Mouse (Mus musculus): ENCODE measurements around the gene Ror1.

DNA sequence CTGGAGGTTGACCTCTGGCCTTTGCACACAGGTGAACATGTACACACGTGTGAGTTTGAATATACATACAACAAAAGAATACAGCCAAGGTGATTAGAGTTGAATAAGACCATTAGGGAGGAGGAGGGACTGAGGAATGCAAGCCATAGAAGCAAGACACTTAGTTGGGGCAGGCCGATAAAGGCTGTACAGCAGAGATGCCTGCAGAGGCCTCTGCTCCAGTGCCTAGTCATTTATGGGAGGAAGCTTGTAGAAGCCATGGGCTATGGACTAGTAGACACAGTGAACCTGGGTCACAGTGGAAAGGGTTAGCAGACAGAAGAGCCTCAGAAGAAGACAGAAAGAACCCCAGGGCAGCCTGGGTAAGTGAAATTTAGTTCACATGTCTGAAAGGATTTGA, 155.7 kb downstream of the Ror1 start:
- TF ChIP-seq CTCF (IDR thresholded peaks at IDR 0.05; ENCODE audit: borderline replicate concordance, extremely low read depth, insufficient read depth, insufficient read length) (no peak), POLR2A (IDR thresholded peaks at IDR 0.05; ENCODE audit: borderline replicate concordance, extremely low read depth, insufficient read depth, insufficient read length, poor library complexity, severe bottlenecking) (no peak)

Measured in brain, embryonic 14.5 days (tissue).